In the genomic region with DNA sequence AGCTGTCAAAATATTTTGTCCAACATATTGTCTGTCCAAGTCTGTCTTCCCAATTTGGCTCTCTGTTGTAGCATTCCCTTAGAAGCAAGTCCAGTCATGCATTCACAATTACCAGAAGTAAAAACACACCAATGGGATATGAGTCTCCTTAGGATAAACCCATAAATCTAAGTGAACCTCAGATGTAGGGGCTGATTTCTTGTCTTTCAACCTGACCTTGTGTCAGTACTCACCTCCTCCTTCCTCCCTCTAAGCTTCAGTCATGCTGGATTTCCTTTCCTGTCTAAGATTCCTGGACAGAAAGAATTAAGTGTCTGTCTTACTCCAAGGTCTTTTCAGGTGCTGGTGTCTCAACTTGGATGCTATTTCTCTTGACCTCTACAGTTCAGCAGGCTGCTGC, we compare ENCODE assay signal across 21 mouse cellular contexts. TPM values are rescaled to one million over a fixed set of nuclear protein-coding genes. Genes with fewer than 3 reads are reported as not detected.
"Had no signal": no experiment of that assay in that cellular context is flagged by ENCODE, and none has a peak within 500 bp of the region (broad histone marks: within the 10 kb centered on the region; RNA-seq: fewer than 3 reads in every experiment).

No protein-coding gene starts in this region.

- H3K4me2 ChIP-seq: lung, embryonic 14.5 days; midbrain, embryonic 11.5 days; midbrain, embryonic 13.5 days; midbrain, embryonic 15.5 days; neural tube, embryonic 12.5 days; stomach, embryonic 15.5 days had no signal

- H3K27me3 ChIP-seq: megakaryocyte, embryonic 14.5 days; midbrain, embryonic 13.5 days; midbrain, embryonic 15.5 days; neural tube, embryonic 12.5 days; stomach, embryonic 15.5 days had no signal

- H3K9ac ChIP-seq: lung, embryonic 14.5 days; midbrain, embryonic 13.5 days; midbrain, embryonic 15.5 days; neural tube, embryonic 12.5 days; stomach, embryonic 15.5 days had no signal

- DNase-seq: lung, adult 18-20 months; lung, embryonic 14.5 days; lung, postnatal 14 days; lung, postnatal 36 days; right cerebral cortex, postnatal 14 days; thymus, adult 2 months; thymus, postnatal 25 days; thymus, postnatal 4 days had no signal

- H3K27ac ChIP-seq: macrophage; midbrain, embryonic 13.5 days; midbrain, embryonic 15.5 days; neural tube, embryonic 12.5 days; stomach, embryonic 15.5 days; stomach, postnatal 0 days had no signal

- H3K4me1 ChIP-seq: megakaryocyte, embryonic 14.5 days; midbrain, embryonic 13.5 days; midbrain, embryonic 15.5 days; neural tube, embryonic 12.5 days; stomach, embryonic 15.5 days had no signal

- H3K36me3 ChIP-seq: midbrain, embryonic 13.5 days; midbrain, embryonic 15.5 days; neural tube, embryonic 12.5 days; stomach, embryonic 15.5 days had no signal

- ATAC-seq: midbrain, embryonic 13.5 days; midbrain, embryonic 15.5 days had no signal

- H3K9me3 ChIP-seq: midbrain, embryonic 13.5 days; midbrain, embryonic 15.5 days; neural tube, embryonic 12.5 days; stomach, embryonic 15.5 days had no signal

- H3K4me3 ChIP-seq: megakaryocyte, embryonic 14.5 days; midbrain, embryonic 13.5 days; midbrain, embryonic 15.5 days; neural tube, embryonic 12.5 days; stomach, embryonic 15.5 days had no signal

RNA-seq across cellular contexts. Expression of a gene that starts 57.8 kb away (rescaled TPM):
- polyA plus RNA-seq: lung, embryonic 14.5 days; lung, embryonic 16.5 days; macrophage; midbrain, embryonic 11.5 days; midbrain, embryonic 13.5 days; midbrain, embryonic 15.5 days; midbrain, postnatal 0 days; neural tube, embryonic 12.5 days; spleen, adult 2 months; stomach, embryonic 15.5 days; stomach, postnatal 0 days; testis, adult 2 months; thymus, adult 2 months; urinary bladder, adult 2 months had no signal
